Mouse (Mus musculus) forebrain, embryonic 10.5 days (tissue): ENCODE measurements around the gene Hspa1l. TPM values are rescaled to one million over a fixed set of nuclear protein-coding genes. Genes with fewer than 3 reads are reported as not detected.
"Not testable (repeated sequence)": the region's sequence is repeated elsewhere in the genome, so short reads cannot be mapped to it uniquely, and the experiment has no call there.

Experiments used
- DNase-seq: peaks from one replicate; pipeline ENCODE4 v3.0.0-alpha.2; 2017; ENCODE audit warnings: low spot score; ENCODE audit errors: extremely low spot score
- H3K27ac ChIP-seq: fragments of 300-500 bp; sonication (generic); 2 replicates; pipeline ENCODE4 v1.5.1; 2016; ENCODE audit warnings: mild to moderate bottlenecking
- H3K27me3 ChIP-seq: fragments of 300-500 bp; sonication (generic); 2 replicates; pipeline ENCODE4 v1.6.1; 2016; ENCODE audit warnings: mild to moderate bottlenecking; ENCODE audit not compliant: poor library complexity, severe bottlenecking
- H3K36me3 ChIP-seq: fragments of 300-500 bp; sonication (generic); replicated peaks from 2 replicates; pipeline ENCODE4 v1.6.1; 2016; ENCODE audit warnings: mild to moderate bottlenecking, moderate library complexity
- H3K4me1 ChIP-seq: fragments of 300-500 bp; sonication (generic); 2 replicates; pipeline ENCODE4 v1.6.1; 2016
- H3K4me3 ChIP-seq: fragments of 300-500 bp; sonication (generic); 2 replicates; pipeline ENCODE4 v1.5.1; 2016; ENCODE audit warnings: mild to moderate bottlenecking, moderate library complexity
- H3K9me3 ChIP-seq: fragments of 300-500 bp; sonication (generic); 2 replicates; pipeline ENCODE4 v1.6.1; 2016; ENCODE audit warnings: mild to moderate bottlenecking, moderate library complexity
- WGBS: fragments of 180-500 bp; shearing (Covaris S2); methylation state at CpG from one replicate; pipeline ENCODE4 v1.1.7; 2016; 5-methylcytosine and 5-hydroxymethylcytosine counted together
- polyA plus RNA-seq: library from polyadenylated mRNA; unstranded; fragments of >200 nt; fragmentation: Nextera tagmentation; extraction: Ambion mirVana; gene quantifications from 2 replicates; pipeline ENCODE4 v1.2.1, GENCODE M21; 2016

Hspa1l gene
- polyA plus RNA-seq, 1 experiment from 2014 or later: 1.1 TPM

GRCm38 (mm10) chr17:34969822-34970221 is 2.7 kb upstream of the Hspa1l start, which contains the start of gene Gm20481:
Gene Gm20481 (plus strand): TSS chr17:34969912.
- WGBS: 75% methylated on average over 8 of the region's 11 CpGs
- peaks cover 12% of the 10 kb centered on the region for H3K4me1 ChIP-seq
- not testable (repeated sequence) for H3K4me3 ChIP-seq, H3K27ac ChIP-seq, H3K36me3 ChIP-seq, H3K9me3 ChIP-seq, DNase-seq
- peaks cover 73% of the 10 kb centered on the region for H3K27me3 ChIP-seq

- H3K27ac ChIP-seq, H3K36me3 ChIP-seq, H3K4me3 ChIP-seq, H3K4me1 ChIP-seq, H3K9me3 ChIP-seq, DNase-seq: not testable (repeated sequence)
- peaks cover 64% of the 10 kb centered on the region for H3K27me3 ChIP-seq
- 43% methylated on average over 26 of the region's 37 CpGs for WGBS
Measured at GRCm38 (mm10) chr17:34970850-34971249, 1.7 kb upstream of the Hspa1l start.

DNA sequence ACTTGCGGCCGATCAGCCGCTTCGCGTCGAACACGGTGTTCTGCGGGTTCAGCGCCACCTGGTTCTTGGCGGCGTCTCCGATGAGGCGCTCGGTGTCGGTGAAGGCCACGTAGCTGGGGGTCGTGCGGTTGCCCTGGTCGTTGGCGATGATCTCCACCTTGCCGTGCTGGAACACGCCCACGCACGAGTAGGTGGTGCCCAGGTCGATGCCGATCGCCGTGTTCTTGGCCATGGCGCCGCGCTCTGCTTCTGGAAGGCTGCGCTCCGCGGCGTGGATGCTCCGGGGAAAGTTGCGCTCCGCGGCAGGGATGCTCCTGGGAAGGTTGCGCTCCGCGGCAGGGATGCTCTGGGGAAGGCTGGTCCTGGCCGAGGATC is 822 bp upstream of the Hspa1l start:
- H3K27ac ChIP-seq, H3K4me1 ChIP-seq, H3K36me3 ChIP-seq, DNase-seq, H3K9me3 ChIP-seq: not testable (repeated sequence)
- WGBS: 2% methylated on average over 31 of the region's 43 CpGs
- Histone ChIP-seq H3K4me3 (peak overlapping the region; percentile 57), H3K27me3 (peaks cover 56% of the 10 kb centered on the region)

- H3K4me1 ChIP-seq: peaks cover 17% of the 10 kb centered on the region
- no peaks in the 10 kb centered on the region for H3K9me3 ChIP-seq
- no peak overlapping the region for H3K4me3 ChIP-seq
- H3K27ac ChIP-seq: no peak overlapping the region
- no peak for DNase-seq
- 89% methylated on average over 3 of the region's 3 CpGs for WGBS
- H3K36me3 ChIP-seq: peaks cover 11% of the 10 kb centered on the region
- peaks cover 18% of the 10 kb centered on the region for H3K27me3 ChIP-seq
Measured at GRCm38 (mm10) chr17:34975581-34976492, 3.3 kb downstream of the Hspa1l start.

GRCm38 (mm10) chr17:34977000-34977399 is 4.5 kb downstream of the Hspa1l start:
- DNase-seq: no peak
- peaks cover 22% of the 10 kb centered on the region for H3K4me1 ChIP-seq
- no peaks in the 10 kb centered on the region for H3K9me3 ChIP-seq
- peaks cover 11% of the 10 kb centered on the region for H3K36me3 ChIP-seq
- WGBS: 95% methylated on average over 20 of the region's 20 CpGs
- no peak overlapping the region for H3K27ac ChIP-seq
- H3K4me3 ChIP-seq: no peak overlapping the region
- peaks cover 18% of the 10 kb centered on the region for H3K27me3 ChIP-seq

DNA sequence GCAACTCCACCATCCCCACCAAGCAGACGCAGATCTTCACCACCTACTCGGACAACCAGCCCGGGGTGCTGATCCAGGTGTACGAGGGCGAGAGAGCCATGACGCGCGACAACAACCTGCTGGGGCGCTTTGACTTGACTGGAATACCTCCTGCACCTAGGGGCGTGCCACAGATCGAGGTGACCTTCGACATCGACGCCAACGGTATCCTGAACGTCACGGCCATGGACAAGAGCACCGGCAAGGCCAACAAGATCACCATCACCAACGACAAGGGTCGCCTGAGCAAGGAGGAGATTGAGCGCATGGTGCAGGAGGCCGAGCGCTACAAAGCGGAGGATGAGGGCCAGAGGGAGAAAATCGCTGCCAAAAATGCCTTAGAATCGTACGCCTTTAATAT is 5.7 kb downstream of the Hspa1l start:
- Histone ChIP-seq H3K27me3 (peaks cover 11% of the 10 kb centered on the region), H3K4me1 (peaks cover 22% of the 10 kb centered on the region), H3K9me3 (no peaks in the 10 kb centered on the region), H3K27ac (no peak overlapping the region), H3K4me3 (no peak overlapping the region), H3K36me3 (peaks cover 14% of the 10 kb centered on the region)
- no peak for DNase-seq
- WGBS: 91% methylated on average over 27 of the region's 27 CpGs

- no peak for DNase-seq
- Histone ChIP-seq H3K36me3 (peaks cover 27% of the 10 kb centered on the region), H3K4me1 (peaks cover 26% of the 10 kb centered on the region), H3K9me3 (no peaks in the 10 kb centered on the region), H3K4me3 (no peak overlapping the region), H3K27ac (no peak overlapping the region), H3K27me3 (no peaks in the 10 kb centered on the region)
- WGBS: 94% methylated on average over 4 of the region's 4 CpGs
Measured at GRCm38 (mm10) chr17:34979631-34980030, 7.1 kb downstream of the Hspa1l start.

GRCm38 (mm10) chr17:34980655-34981054 is 8.2 kb downstream of the Hspa1l start:
- 29% methylated on average over 2 of the region's 2 CpGs for WGBS

GRCm38 (mm10) chr17:34981690-34982180 is 9.2 kb downstream of the Hspa1l start, which contains the start of gene Lsm2:
Gene Lsm2 (plus strand): TSS chr17:34981862.
- WGBS: under 1% methylated on average over 58 of the region's 58 CpGs
- peaks cover 26% of the 10 kb centered on the region for H3K4me1 ChIP-seq
- DNase-seq: peak; percentile 90

More at GRCm38 (mm10) chr17:34980655-34981054, 8.2 kb downstream of the Hspa1l start:
- Histone ChIP-seq H3K27me3 (no peaks in the 10 kb centered on the region), H3K4me3 (peak overlapping the region; percentile 96), H3K27ac (peak overlapping the region; percentile 100), H3K36me3 (peaks cover 37% of the 10 kb centered on the region), H3K9me3 (no peaks in the 10 kb centered on the region), H3K4me1 (peaks cover 26% of the 10 kb centered on the region)
- no peak for DNase-seq

DNA sequence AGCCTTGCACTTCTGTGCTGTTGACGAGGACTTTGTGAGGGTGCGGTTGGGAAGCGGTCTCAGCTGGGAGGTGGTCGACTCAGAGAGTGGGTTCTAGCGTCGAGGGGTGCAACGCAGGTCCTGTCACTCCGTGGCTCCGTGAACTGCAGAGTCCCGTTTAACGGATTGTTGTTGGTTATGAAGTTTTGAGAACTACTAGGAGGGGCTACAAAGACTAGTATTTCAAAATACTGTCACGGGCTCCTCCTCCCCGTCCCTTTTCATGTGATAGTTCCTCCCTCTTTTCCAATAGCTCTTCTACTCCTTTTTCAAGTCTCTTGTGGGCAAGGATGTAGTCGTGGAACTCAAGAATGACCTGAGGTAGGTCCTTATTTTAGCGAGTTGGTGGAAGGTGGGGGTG is 9.8 kb downstream of the Hspa1l start:
- Histone ChIP-seq H3K27ac (peak overlapping the region; percentile 100), H3K4me3 (peak overlapping the region; percentile 96), H3K27me3 (no peaks in the 10 kb centered on the region), H3K9me3 (no peaks in the 10 kb centered on the region), H3K36me3 (peaks cover 48% of the 10 kb centered on the region), H3K4me1 (peaks cover 26% of the 10 kb centered on the region)
- WGBS: under 1% methylated on average over 15 of the region's 15 CpGs
- no peak for DNase-seq

More at GRCm38 (mm10) chr17:34981690-34982180, 9.2 kb downstream of the Hspa1l start, which contains the start of gene Lsm2:
- Histone ChIP-seq H3K27ac (peak within 1 kb of the TSS; percentile 100), H3K27me3 (no peaks in the 10 kb centered on the region), H3K36me3 (peaks cover 48% of the 10 kb centered on the region), H3K4me3 (peak within 1 kb of the TSS; percentile 96), H3K9me3 (no peaks in the 10 kb centered on the region)

GRCm38 (mm10) chr17:34984218-34984617 is 11.7 kb downstream of the Hspa1l start:
- no peaks in the 10 kb centered on the region for H3K27me3 ChIP-seq
- H3K36me3 ChIP-seq: peaks cover 61% of the 10 kb centered on the region
- peaks cover 26% of the 10 kb centered on the region for H3K4me1 ChIP-seq
- H3K9me3 ChIP-seq: no peaks in the 10 kb centered on the region
- H3K27ac ChIP-seq: no peak overlapping the region
- DNase-seq: no peak
- 77% methylated on average over 2 of the region's 2 CpGs for WGBS
- H3K4me3 ChIP-seq: peak overlapping the region; percentile 96; the same call in 1 of the 2 replicates

GRCm38 (mm10) chr17:34994751-34995150 is 22.2 kb downstream of the Hspa1l start:
- 0 out of 2 replicates have a peak, but pooled peaks cover 2% of the 10 kb centered on the region for H3K9me3 ChIP-seq
- H3K27ac ChIP-seq: no peak overlapping the region
- H3K4me3 ChIP-seq: no peak overlapping the region
- no peak for DNase-seq
- H3K27me3 ChIP-seq: no peaks in the 10 kb centered on the region
- peaks cover 32% of the 10 kb centered on the region for H3K4me1 ChIP-seq
- peaks cover 86% of the 10 kb centered on the region for H3K36me3 ChIP-seq

GRCm38 (mm10) chr17:34995192-34995591 is 22.7 kb downstream of the Hspa1l start:
- peaks cover 36% of the 10 kb centered on the region for H3K4me1 ChIP-seq
- WGBS: 95% methylated on average over 4 of the region's 4 CpGs
- not testable (repeated sequence) for H3K4me3 ChIP-seq, H3K27ac ChIP-seq, DNase-seq, H3K27me3 ChIP-seq, H3K9me3 ChIP-seq
- H3K36me3 ChIP-seq: peaks cover 83% of the 10 kb centered on the region
